8 mouse cellular contexts compared by ENCODE assay signal in the genomic region with DNA sequence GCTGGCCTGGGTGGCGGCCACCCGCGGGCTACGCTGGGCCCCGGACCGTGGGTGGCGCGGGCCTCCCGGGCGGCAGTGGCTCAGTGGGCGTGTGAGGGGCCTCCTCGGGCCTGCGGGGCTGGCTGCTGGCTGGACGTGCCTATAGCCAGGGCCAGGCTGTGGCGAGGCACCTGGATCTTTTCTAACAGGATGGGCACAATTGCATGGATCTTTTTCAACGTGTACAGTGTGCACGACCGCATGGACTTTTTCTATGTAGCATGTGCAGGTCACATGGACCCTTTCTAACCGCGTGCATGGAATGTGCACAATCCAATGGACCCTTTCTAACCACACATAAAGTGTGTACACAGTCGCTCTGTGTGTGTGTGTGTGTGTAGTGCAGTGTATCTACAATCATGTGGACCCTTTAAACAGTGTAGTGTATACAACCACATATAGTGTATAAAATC. TPM values are rescaled to one million over a fixed set of nuclear protein-coding genes. Genes with fewer than 3 reads are reported as not detected.
DNase-seq lines count a peak whose midpoint lies in the region; ATAC-seq and TF ChIP-seq lines count a peak whose summit lies in the region.

No protein-coding gene starts in this region.

- no peak for TF ChIP-seq CTCF in thymus, adult 2 months (IDR thresholded peaks at IDR 0.05; ENCODE audit: borderline replicate concordance, control insufficient read depth, extremely low read depth, insufficient read depth, low read length, poor library complexity)

- peak; percentile 11; the same call in 1 of the 2 replicates for ATAC-seq in frontal cortex, adult (ENCODE audit: low TSS enrichment)
- ATAC-seq in intestine, embryonic 16.5 days: no peak
- ATAC-seq in neural tube, embryonic 11.5 days (ENCODE audit: insufficient read depth, low FRiP score, low TSS enrichment): peak; percentile 74

- H3K9ac ChIP-seq in intestine, embryonic 16.5 days (ENCODE audit: low read depth, low read length): peak overlapping the region; percentile 93
- H3K9ac ChIP-seq in neural tube, embryonic 11.5 days (ENCODE audit: low read length): peak overlapping the region; percentile 92

- no peaks in the 10 kb centered on the region for H3K9me3 ChIP-seq in intestine, embryonic 16.5 days (ENCODE audit: control insufficient read depth, low read length)
- H3K9me3 ChIP-seq in neural tube, embryonic 11.5 days (ENCODE audit: control insufficient read depth, low read length): no peaks in the 10 kb centered on the region

- H3K4me1 ChIP-seq in thymus, adult 2 months (replicated peaks; ENCODE audit: control insufficient read depth, insufficient read depth, low read length): peaks cover 16% of the 10 kb centered on the region
- H3K4me1 ChIP-seq in intestine, embryonic 16.5 days (ENCODE audit: control insufficient read depth, insufficient read depth, low read length): peaks cover 17% of the 10 kb centered on the region
- H3K4me1 ChIP-seq in neural tube, embryonic 11.5 days (ENCODE audit: control insufficient read depth, insufficient read depth, low read length): peaks cover 8% of the 10 kb centered on the region; the same call in 1 of the 2 replicates

- H3K36me3 ChIP-seq in thymus, adult 2 months (ENCODE audit: control insufficient read depth, insufficient read depth, low read length): no peaks in the 10 kb centered on the region
- H3K36me3 ChIP-seq in intestine, embryonic 16.5 days (ENCODE audit: control insufficient read depth, insufficient read depth, low read length): no peaks in the 10 kb centered on the region
- no peaks in the 10 kb centered on the region for H3K36me3 ChIP-seq in neural tube, embryonic 11.5 days (ENCODE audit: control insufficient read depth, insufficient read depth, low read length)

- 3% methylated on average over 20 of the region's 21 CpGs for WGBS in thymus, adult 2 months
- 3% methylated on average over 21 of the region's 21 CpGs for WGBS in intestine, embryonic 16.5 days
- WGBS in neural tube, embryonic 11.5 days: 8% methylated on average over 21 of the region's 21 CpGs

- no peak for TF ChIP-seq POLR2A in thymus, adult 2 months (IDR thresholded peaks at IDR 0.05; ENCODE audit: control insufficient read depth, extremely low read depth, insufficient read depth, low read length, poor library complexity)

- H3K4me3 ChIP-seq in thymus, adult 2 months (ENCODE audit: control insufficient read depth, insufficient read depth, low read length): peak overlapping the region; percentile 46
- peak overlapping the region; percentile 75 for H3K4me3 ChIP-seq in intestine, embryonic 16.5 days (ENCODE audit: low read length)
- peak overlapping the region; percentile 74 for H3K4me3 ChIP-seq in neural tube, embryonic 11.5 days (ENCODE audit: low read depth, low read length)

- H3K27me3 ChIP-seq in thymus, adult 2 months (ENCODE audit: control insufficient read depth, insufficient read depth, low read length): no peaks in the 10 kb centered on the region
- no peaks in the 10 kb centered on the region for H3K27me3 ChIP-seq in intestine, embryonic 16.5 days (replicated peaks; ENCODE audit: control insufficient read depth, insufficient read depth, low read length)
- H3K27me3 ChIP-seq in neural tube, embryonic 11.5 days (ENCODE audit: control insufficient read depth, insufficient read depth, low read length): no peaks in the 10 kb centered on the region

- DNase-seq in frontal cortex, adult 2 months (ENCODE audit: extremely low spot score in 1 of 2, low spot score in 1 of 2): no peak
- DNase-seq in thymus, adult 2 months: no peak
- no peak for DNase-seq in thymus, postnatal 0 days (ENCODE audit: low spot score)
- peak; percentile 56 for DNase-seq in neural tube, embryonic 11.5 days (ENCODE audit: low spot score)
- DNase-seq in thymus, postnatal 36 days: no peak
- no peak for DNase-seq in ovary, postnatal 36 days (ENCODE audit: low spot score)

- no peak overlapping the region for H3K27ac ChIP-seq in thymus, adult 2 months (ENCODE audit: control insufficient read depth, insufficient read depth, low read length)
- peak overlapping the region; percentile 92 for H3K27ac ChIP-seq in intestine, embryonic 16.5 days (ENCODE audit: low read length)
- H3K27ac ChIP-seq in neural tube, embryonic 11.5 days (ENCODE audit: low read depth, low read length): peak overlapping the region; percentile 83

- peak overlapping the region; percentile 96 for H3K4me2 ChIP-seq in intestine, embryonic 16.5 days (ENCODE audit: low read depth, low read length)
- peak overlapping the region; percentile 75 for H3K4me2 ChIP-seq in neural tube, embryonic 11.5 days (ENCODE audit: low read depth)

RNA-seq across cellular contexts. Expression of a gene that starts 0.5 kb away (rescaled TPM):
- 6.2 and 6.7 TPM in 2 replicates for polyA plus RNA-seq in frontal cortex, adult 2 months (2012; rRNA removed)
- 10.7 and 11.8 TPM in 2 replicates for polyA plus RNA-seq in thymus, adult 2 months (2012; rRNA removed)
- 17.4 and 24.9 TPM in 2 replicates for polyA plus RNA-seq in thymus, postnatal 0 days (2015; fragmentation: Nextera tagmentation; extraction: Ambion mirVana)
- polyA plus RNA-seq in intestine, embryonic 16.5 days (2015; fragmentation: Nextera tagmentation; extraction: Ambion mirVana): 10.1 and 11.9 TPM in 2 replicates
- 5.5 TPM in 2 replicates for polyA plus RNA-seq in neural tube, embryonic 11.5 days (2014; fragmentation: Nextera tagmentation; extraction: Ambion mirVana)

RNA-seq across cellular contexts. Expression of a gene that starts 45.0 kb away (rescaled TPM):
- 17.4 and 21.4 TPM in 2 replicates for polyA plus RNA-seq in frontal cortex, adult 2 months (2012; rRNA removed)
- polyA plus RNA-seq in thymus, adult 2 months (2012; rRNA removed): 12.3 and 17.1 TPM in 2 replicates
- polyA plus RNA-seq in thymus, postnatal 0 days (2015; fragmentation: Nextera tagmentation; extraction: Ambion mirVana): 11.7 and 13.5 TPM in 2 replicates
- 14.9 and 17.1 TPM in 2 replicates for polyA plus RNA-seq in intestine, embryonic 16.5 days (2015; fragmentation: Nextera tagmentation; extraction: Ambion mirVana)
- polyA plus RNA-seq in neural tube, embryonic 11.5 days (2014; fragmentation: Nextera tagmentation; extraction: Ambion mirVana): 8.0 and 8.8 TPM in 2 replicates
